Mouse (Mus musculus) cerebellum, adult 2 months (tissue): ENCODE results near the gene Mrps23.

ENCODE experiments used
- CTCF ChIP-seq: fragments of 200-500 bp; IDR thresholded peaks from 2 replicates; pipeline ENCODE4 v1.5.1; 2011; ENCODE audit warnings: low read depth, mild to moderate bottlenecking, control low read depth, low read length, moderate library complexity, borderline replicate concordance; ENCODE audit not compliant: insufficient read depth
- POLR2A ChIP-seq: fragments of 200-500 bp; IDR thresholded peaks from 2 replicates; pipeline ENCODE4 v1.6.1; 2011; ENCODE audit warnings: low read length, control low read depth, borderline replicate concordance; ENCODE audit not compliant: insufficient read depth

DNA sequence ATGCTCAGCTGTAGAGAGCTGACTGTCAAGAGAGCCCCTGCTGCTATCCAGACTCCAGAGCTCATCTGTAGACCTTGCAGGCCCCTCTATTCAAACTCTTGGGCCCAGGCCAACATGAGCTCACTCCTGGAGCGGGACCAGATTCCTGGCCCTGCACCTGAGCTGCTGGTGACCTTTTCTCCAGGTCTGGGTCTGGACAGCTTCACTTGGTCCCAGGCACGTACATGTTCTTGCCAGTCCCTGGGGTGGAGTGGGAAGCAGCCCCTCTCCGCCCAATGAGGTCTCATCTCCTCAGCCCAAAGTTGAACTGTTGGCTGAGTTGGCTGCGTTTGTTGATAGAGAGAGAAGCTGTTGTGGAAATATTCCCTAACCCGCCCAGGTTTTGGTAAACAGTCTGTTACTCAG is 45.3 kb upstream of the Mrps23 start:
- TF ChIP-seq CTCF = no peak
- TF ChIP-seq POLR2A = no peak
